Mouse (Mus musculus) kidney, adult 11 months (tissue): Measurements from ENCODE around the gene Unc13c.

Source experiments
- DNase-seq: peaks from one replicate; pipeline ENCODE4 v3.0.0; 2022

The Unc13c gene

DNA sequence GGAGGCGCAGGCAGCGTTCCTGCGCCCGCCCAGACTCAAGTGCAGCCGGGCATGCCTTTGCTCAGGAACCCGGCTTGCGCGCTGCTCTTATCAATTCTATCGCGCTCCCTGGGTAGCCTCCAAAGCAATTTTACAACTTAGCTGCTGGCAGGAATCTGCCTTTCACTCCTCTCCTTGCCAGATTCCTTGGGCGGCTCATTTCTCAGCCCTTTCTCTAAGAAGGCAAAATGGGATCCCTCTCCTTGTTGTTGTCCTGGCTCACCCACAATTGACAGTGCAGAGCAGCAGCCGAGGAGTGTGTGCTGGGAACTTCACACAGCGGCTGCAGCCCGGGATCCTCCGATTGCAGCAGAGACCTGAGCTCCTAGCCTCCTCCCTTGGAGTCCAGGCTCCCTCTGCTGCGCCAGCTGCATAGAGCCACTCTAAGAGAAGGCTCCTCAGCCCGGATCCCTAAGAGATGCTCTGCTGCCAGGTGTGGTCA is at the start of gene Unc13c:
Gene Unc13c, minus strand, starts transcription at position 326 of the 481 bp plus-strand sequence.
- DNase-seq, result no peak

- DNase-seq, result no peak
Measured at GRCm38 (mm10) chr9:74007976-74008686, 39.4 kb upstream of the Unc13c start.

DNA sequence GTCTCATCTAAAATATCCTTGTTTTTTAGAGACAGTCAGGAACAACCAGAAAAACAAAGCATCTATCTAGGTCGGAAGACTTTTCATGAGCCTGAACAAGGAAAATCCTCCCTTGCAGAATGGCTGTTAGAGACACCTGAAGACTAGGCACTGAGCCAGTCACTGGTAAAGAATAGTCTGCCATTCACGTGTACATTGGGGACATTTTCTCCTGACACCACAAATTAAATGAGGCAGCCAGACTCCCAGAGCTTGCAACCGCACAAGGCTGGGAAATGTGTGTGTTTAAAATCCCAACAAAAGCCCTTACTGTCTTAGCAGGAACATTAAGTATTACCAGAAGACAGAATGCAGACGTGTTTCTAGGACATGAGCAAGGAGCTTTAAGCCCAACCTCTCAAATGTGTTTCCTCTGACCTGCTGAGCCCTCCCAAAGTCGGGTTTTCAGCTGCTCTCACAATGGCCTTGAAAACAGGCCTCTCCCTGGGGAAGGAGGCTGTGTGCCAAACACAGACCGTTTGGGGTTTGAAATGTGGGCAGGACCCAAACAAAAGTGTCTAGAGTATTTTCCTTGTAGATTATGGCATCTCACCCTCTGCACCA is 33.7 kb upstream of the Unc13c start:
- DNase-seq, result no peak

DNA sequence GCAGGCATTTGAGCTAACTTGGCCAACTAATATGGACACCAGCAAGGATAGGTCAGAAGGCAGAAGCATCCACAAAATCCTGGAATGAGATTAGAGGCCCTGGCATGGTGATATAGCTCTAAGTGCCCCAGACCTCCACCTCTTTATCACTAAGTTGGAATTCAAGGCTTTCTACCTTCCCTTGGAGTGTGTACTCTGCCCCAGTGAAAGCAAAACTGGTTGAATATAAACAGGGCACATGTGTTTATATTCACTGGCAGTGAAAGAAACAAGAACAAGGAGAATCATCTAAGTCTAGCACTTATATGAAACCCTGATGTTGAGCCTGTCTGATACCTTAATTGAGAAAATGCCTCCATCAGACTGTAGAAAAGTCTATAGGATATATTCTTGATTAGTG is 19.3 kb upstream of the Unc13c start:
- DNase-seq, result no peak

- DNase-seq, result peak; percentile 9
Measured at GRCm38 (mm10) chr9:73987236-73987635, 18.5 kb upstream of the Unc13c start.

- peak; percentile 34 for DNase-seq
Measured at GRCm38 (mm10) chr9:73982597-73983344, 14.0 kb upstream of the Unc13c start.

DNA sequence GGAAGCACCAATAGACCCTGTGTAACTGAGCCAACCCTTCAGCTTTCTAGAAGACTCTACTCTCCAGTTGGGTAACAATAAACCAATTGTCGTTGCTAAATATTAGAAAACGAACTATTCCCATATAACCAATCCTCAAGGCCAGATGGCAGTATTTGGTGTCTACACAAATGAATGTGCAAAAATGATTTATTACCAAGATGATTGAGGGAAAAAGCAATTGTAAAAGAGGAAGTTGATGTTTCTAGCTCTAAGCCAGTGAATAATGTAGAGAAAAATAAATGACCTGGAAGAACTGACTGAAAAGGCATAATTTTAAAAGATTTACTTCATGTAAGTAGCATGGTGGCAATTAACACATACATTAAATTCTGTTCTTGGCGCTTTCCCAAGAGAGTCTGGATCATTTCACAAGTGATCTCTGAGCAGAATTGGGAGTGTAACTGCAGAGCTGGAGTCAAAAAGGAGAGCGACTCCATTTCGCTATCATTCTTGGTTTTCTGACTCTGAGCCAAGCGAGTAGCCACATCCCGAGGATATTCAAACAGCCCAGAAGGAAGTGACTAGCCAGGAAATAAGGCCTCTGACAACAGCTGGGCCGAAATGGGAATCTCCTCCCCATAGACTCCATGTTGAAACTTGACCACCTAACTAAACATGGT is 3.7 kb upstream of the Unc13c start:
- no peak for DNase-seq

DNA sequence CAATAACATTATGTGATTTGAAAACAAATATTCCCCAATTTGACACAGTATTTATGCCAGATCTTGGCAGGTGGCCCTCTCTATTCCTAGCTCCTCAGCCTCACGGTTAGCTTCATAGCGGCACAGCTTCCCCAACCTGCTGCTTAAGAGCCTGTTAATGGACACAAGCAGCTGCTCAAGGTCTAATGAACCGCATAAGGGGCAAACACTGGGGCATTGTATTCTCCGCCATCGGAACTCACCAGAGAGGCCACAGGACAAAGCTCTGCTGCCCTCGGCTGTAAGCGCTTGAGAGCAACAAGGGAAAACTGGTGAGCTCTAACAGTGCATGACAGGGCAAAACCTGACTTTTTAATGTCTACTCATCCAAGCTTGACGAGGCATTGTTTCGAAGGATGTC is 2.0 kb upstream of the Unc13c start:
- no peak for DNase-seq

DNA sequence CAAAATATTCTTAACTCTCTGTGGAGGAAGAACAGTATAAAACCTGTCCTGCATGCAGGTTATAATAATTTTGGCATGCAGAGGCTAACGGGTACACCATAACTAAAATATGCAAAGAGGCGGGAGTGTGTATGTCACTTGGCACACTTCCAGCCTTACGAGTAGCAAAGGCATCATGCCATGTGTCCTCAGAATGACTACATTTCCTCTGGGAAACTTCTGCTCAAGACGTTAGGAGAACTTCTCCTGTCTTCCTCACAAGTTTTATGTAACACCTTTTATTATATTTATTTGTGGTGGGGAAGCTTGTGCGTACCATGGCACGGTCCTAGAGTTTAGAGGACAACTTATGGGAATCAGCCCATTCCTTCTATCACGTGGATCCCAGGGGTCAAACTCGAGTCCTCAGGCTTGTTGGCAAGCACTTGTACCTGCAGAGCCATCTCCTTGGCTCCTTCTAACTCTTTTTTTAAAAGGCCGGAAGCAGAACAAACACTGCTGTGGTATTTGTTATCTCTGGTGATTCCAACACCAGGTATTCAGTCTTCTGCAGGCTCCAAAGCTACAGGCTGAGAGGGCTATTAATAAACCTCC is 3.3 kb downstream of the Unc13c start:
- DNase-seq, result peak; percentile 30

DNA sequence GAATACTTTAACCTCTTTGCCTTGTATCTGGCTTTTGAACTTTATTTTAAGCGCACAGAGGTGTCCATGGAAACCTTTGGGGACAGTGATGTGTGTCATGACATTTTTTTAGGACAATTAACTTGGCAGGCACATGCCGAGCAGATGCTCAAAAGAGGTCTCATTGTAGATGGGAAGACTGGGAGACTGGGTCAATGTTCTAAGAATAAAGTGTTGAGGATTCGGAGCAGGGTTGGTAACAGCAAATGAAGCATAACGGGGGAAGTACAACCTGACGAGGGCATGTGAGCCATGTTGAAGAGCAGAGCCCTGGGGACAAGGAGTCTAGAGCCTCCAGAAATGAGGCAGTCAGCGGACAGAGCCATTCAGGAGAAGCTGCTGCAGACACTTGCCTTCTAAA is 6.3 kb downstream of the Unc13c start:
- DNase-seq, result no peak

- DNase-seq, result no peak
Measured at GRCm38 (mm10) chr9:73952331-73952730, 16.4 kb downstream of the Unc13c start.

DNA sequence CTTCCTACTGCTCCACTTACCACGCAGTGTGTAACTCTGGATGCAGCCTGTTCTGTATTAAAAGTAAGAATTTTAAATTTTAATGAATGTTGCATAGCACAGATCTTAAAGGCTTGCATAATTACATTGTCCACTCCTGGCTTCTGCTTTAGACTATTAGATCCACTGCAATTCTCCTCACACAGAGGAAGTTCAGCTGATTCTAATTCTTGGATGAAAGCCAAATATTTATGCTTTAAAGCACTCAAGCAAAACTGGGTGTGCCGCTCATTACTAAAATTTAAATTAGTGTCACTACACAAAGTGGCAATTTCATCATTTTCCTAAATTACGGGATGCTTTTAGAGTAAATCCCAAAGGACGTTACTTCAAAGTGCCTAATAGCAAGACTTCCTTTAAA is 17.2 kb downstream of the Unc13c start:
- DNase-seq, result no peak

DNA sequence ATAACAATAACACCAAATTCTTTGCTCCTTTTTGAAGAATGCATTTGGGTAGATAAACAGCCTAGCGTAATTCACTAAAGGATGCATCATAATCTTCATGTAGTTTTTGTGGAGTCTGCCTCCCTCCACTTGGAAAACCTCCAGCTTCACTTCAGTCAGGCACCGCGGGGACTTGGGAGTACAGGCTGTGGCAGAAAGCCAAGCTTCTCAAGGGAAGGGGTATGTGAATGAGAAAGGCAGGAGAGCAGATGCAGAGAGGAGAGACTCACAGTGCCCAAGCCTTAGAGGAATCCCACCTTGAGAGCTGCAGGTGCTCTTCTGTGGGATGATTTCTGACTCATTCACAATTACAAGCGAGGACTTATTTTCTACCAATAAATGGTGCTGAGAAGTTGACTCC is 33.9 kb downstream of the Unc13c start:
- DNase-seq, result no peak

GRCm38 (mm10) chr9:73931988-73932387 is 36.8 kb downstream of the Unc13c start:
- DNase-seq, result no peak

- DNase-seq, result no peak
Measured at GRCm38 (mm10) chr9:73927276-73927675, 41.5 kb downstream of the Unc13c start.

DNA sequence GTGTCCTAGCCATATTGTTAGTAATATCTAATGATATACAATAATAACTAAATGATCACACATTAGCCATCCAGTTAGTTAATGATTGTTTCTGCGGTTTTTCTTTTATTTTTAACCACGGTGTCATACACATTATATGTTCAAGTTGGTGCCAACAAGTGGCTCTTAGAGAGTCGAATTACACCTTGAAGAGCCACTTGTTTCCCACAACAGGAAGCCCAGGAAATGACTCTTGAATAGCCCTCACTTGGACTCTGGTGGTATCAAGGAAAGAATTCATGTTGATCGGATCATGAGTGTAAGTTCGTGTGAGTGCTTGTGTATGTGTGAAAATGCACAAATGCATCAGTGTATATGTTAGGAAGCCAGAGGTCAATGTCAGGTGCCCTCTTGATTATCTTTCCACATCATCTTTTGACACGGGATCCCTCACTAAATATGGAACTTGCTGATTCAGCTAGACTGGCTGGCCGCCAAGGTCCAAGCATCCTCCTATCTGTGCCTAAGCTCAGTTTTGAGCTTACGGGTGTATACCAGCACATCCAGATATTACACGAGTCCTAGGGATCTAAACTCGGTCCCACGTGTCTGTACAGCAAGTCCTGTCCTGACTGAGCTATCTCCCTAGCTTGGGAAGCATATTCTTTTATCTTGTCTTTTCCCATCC is 46.2 kb downstream of the Unc13c start:
- DNase-seq, result no peak

DNA sequence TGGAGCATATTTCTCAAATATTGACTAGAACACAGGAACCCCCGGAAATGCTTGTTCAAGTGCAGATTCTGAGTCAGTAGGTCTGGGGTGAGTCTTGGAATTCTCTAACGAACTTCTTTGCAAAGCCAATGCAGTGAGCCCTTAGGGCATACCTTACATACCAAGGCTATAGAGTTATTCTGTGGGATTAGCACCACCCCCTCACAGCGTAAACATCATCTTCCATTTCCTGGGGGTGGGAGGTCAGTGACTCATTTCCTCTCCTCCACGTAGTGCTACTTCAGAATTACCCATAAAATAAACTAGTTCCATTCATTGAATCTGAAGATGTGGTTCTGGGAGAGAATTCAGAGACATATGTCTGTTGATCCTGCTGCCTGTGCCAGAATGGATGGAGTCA is 62.8 kb downstream of the Unc13c start:
- DNase-seq, result no peak

DNA sequence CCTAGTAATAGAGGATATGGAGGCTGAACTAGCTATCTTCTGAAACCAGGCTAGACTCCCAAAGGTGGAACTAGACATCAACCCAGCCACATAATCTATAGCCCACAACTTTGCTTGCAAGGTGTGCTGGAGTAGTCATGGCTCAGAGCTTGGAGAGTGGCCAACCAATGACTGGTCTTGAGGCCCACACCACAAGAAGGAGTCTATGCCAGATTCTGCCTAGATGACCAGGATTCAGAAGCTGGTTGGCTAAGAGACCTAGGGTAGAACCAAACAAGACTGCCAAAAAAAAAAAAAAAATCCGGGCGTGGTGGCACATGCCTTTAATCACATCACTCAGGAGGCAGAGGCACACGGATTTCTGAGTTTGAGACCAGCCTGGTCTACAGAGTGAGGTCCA is 70.2 kb downstream of the Unc13c start:
- DNase-seq, result no peak

- DNase-seq, result no peak
Measured at GRCm38 (mm10) chr9:73896210-73896609, 72.6 kb downstream of the Unc13c start.

DNA sequence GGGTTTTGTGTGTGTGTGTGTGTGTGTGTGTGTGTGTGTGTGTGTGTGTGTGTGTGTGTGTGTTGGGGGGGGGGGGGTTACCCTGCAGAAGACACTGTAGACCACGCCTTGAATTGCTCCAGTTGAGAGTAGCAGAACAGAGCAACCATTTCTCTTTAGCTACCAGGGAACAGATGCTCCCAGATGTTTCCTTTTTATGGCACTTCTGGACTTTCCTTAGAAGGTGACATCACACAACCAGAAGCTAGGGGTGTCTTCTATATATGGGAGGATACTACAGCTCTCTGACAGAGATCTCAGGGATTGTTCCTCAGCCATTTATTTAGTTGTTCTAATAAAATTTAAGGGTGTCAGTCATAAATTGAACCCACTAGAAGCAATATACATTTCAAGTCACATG is 85.2 kb downstream of the Unc13c start:
- no peak for DNase-seq

DNA sequence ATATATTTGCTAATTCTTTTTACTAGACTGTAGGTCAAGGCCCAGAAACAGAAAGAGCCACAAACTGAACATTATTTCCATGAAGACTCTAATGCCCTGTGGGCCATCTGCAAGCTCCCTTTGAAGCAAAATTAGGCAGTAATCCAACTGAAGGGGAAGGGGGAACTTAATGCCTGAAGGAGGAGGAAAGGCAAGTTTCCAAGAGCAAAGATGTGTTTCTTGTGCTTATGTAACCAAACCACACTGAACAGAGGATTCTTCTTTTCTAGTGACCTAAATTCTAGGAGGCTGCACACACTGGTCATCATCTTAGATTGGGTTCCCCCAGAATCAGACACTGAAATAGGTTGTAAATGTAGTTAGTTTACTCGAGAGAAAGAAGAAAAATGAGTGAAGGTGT is 85.6 kb downstream of the Unc13c start:
- DNase-seq, result no peak

GRCm38 (mm10) chr9:73882393-73882919 is 86.3 kb downstream of the Unc13c start:
- no peak for DNase-seq
